8 mouse cellular contexts compared by ENCODE assay signal in genomic region chr16:58670643-58671042, GRCm38 (mm10). TPM values are rescaled to one million over a fixed set of nuclear protein-coding genes. Genes with fewer than 3 reads are reported as not detected.
DNase-seq lines count a peak whose midpoint lies in the region; ATAC-seq and TF ChIP-seq lines count a peak whose summit lies in the region.

No protein-coding gene starts in this region.

- H3K27ac ChIP-seq in heart, embryonic 13.5 days (replicated peaks): peak overlapping the region; percentile 91
- H3K27ac ChIP-seq in hindbrain, embryonic 12.5 days: peak overlapping the region; percentile 87
- H3K27ac ChIP-seq in liver, embryonic 16.5 days (ENCODE audit: low read length): peak overlapping the region; percentile 99

- peak overlapping the region; percentile 91 for H3K4me2 ChIP-seq in heart, embryonic 13.5 days
- H3K4me2 ChIP-seq in hindbrain, embryonic 12.5 days (replicated peaks): peak overlapping the region; percentile 75
- H3K4me2 ChIP-seq in liver, embryonic 16.5 days (ENCODE audit: low read depth, low read length): peak overlapping the region; percentile 50

- H3K9ac ChIP-seq in heart, embryonic 13.5 days: peak overlapping the region; percentile 94
- H3K9ac ChIP-seq in hindbrain, embryonic 12.5 days: peak overlapping the region; percentile 88
- peak overlapping the region; percentile 100 for H3K9ac ChIP-seq in liver, embryonic 16.5 days (ENCODE audit: low read depth, low read length)

- intact Hi-C loops in heart, postnatal 25 days (cut with DNase I): loop anchor here (1.0 kb wide), 1 partner anchor 56 kb away; no protein-coding TSS in a partner anchor

- H3K4me3 ChIP-seq in heart, embryonic 13.5 days: peak overlapping the region; percentile 97
- peak overlapping the region; percentile 100 for H3K4me3 ChIP-seq in G1E (ENCODE audit: low read depth, low read length)
- H3K4me3 ChIP-seq in hindbrain, embryonic 12.5 days: peak overlapping the region; percentile 95
- peak overlapping the region; percentile 97 for H3K4me3 ChIP-seq in liver, embryonic 16.5 days (ENCODE audit: low read depth, low read length)

- no peaks in the 10 kb centered on the region for H3K9me3 ChIP-seq in heart, embryonic 13.5 days
- H3K9me3 ChIP-seq in G1E (replicated peaks): no peaks in the 10 kb centered on the region
- no peaks in the 10 kb centered on the region for H3K9me3 ChIP-seq in hindbrain, embryonic 12.5 days (replicated peaks)
- H3K9me3 ChIP-seq in liver, embryonic 16.5 days (replicated peaks; ENCODE audit: control insufficient read depth, low read length): no peaks in the 10 kb centered on the region

- H3K4me1 ChIP-seq in heart, embryonic 13.5 days: peaks cover 30% of the 10 kb centered on the region
- H3K4me1 ChIP-seq in G1E (ENCODE audit: insufficient read depth, low read depth, low read length): peaks cover 61% of the 10 kb centered on the region
- H3K4me1 ChIP-seq in hindbrain, embryonic 12.5 days: peaks cover 8% of the 10 kb centered on the region
- peaks cover 51% of the 10 kb centered on the region for H3K4me1 ChIP-seq in liver, embryonic 16.5 days (ENCODE audit: control insufficient read depth, low read depth, low read length)

- peaks cover 33% of the 10 kb centered on the region for H3K36me3 ChIP-seq in heart, embryonic 13.5 days
- H3K36me3 ChIP-seq in G1E (replicated peaks): peaks cover 40% of the 10 kb centered on the region
- peaks cover 20% of the 10 kb centered on the region for H3K36me3 ChIP-seq in hindbrain, embryonic 12.5 days
- H3K36me3 ChIP-seq in liver, embryonic 16.5 days (ENCODE audit: control insufficient read depth, insufficient read depth): peaks cover 31% of the 10 kb centered on the region

- DNase-seq in heart, postnatal 25 days (ENCODE audit: low spot score): no peak
- no peak for DNase-seq in G1E (ENCODE audit: low spot score)
- DNase-seq in layer of hippocampus, postnatal 10 days (ENCODE audit: low spot score in 2 of 2): no peak
- DNase-seq in adrenal gland, adult 8-10 months: no peak
- DNase-seq in urinary bladder, adult 2 months (ENCODE audit: low spot score): no peak

- no peak; the same call in 1 of the 2 replicates for ATAC-seq in heart, embryonic 13.5 days (ENCODE audit: extremely low read depth, insufficient number of reproducible peaks, low FRiP score, low TSS enrichment)
- no peak for ATAC-seq in G1E (ENCODE audit: extremely low read depth, insufficient number of reproducible peaks, low FRiP score, poor library complexity, severe bottlenecking)
- ATAC-seq in hindbrain, embryonic 12.5 days (ENCODE audit: low FRiP score): peak; percentile 46
- no peak for ATAC-seq in liver, embryonic 16.5 days (ENCODE audit: low read depth)

- no peak for TF ChIP-seq CTCF in G1E (IDR thresholded peaks at IDR 0.05; ENCODE audit: low read depth, low read length)

- WGBS in heart, embryonic 13.5 days: under 1% methylated on average over 25 of the region's 25 CpGs
- under 1% methylated on average over 25 of the region's 25 CpGs for WGBS in hindbrain, embryonic 12.5 days
- under 1% methylated on average over 25 of the region's 25 CpGs for WGBS in liver, embryonic 16.5 days (ENCODE audit: insufficient replicate concordance)

- H3K27me3 ChIP-seq in heart, embryonic 13.5 days (replicated peaks): no peaks in the 10 kb centered on the region
- no peaks in the 10 kb centered on the region for H3K27me3 ChIP-seq in G1E (ENCODE audit: insufficient read depth, low read length)
- no peaks in the 10 kb centered on the region for H3K27me3 ChIP-seq in hindbrain, embryonic 12.5 days
- no peaks in the 10 kb centered on the region for H3K27me3 ChIP-seq in liver, embryonic 16.5 days (ENCODE audit: control insufficient read depth, insufficient read depth, low read depth, low read length)

RNA-seq across cellular contexts. Expression of gene Cpox, which starts 0.6 kb away (rescaled TPM):
- polyA plus RNA-seq in heart, embryonic 13.5 days (2015; fragmentation: Nextera tagmentation; extraction: Ambion mirVana): 26.9 and 37.8 TPM in 2 replicates
- total RNA-seq in heart, postnatal 25 days (2021): 10 to 100 TPM; 35.3 to 40.8 TPM
- 1,587 and 1,720 TPM in 2 replicates for total RNA-seq in G1E (2014; fragmentation: Nextera tagmentation)
- total RNA-seq in G1E (2017): 291 and 297 TPM in 2 replicates
- 261 and 266 TPM in 2 replicates for polyA plus RNA-seq in G1E (2012)
- 18.4 and 22.5 TPM in 2 replicates for polyA plus RNA-seq in hindbrain, embryonic 12.5 days (2016; fragmentation: Nextera tagmentation; extraction: Ambion mirVana)
- 356 and 399 TPM in 2 replicates for polyA plus RNA-seq in liver, embryonic 16.5 days (2015; fragmentation: Nextera tagmentation; extraction: Ambion mirVana)
- total RNA-seq in layer of hippocampus, postnatal 10 days (2021): 10 to 100 TPM; 34.1 to 35.2 TPM
- total RNA-seq in adrenal gland, adult 8-10 months (2022): 10 to 100 TPM; 20.3 to 28.0 (median 21.7) TPM
- 20.3 and 26.5 TPM in 2 replicates for polyA plus RNA-seq in urinary bladder, adult 2 months (2012; rRNA removed)

RNA-seq across cellular contexts. Expression of gene E330017A01Rik, which starts 32.1 kb away (rescaled TPM):
- not detected in 2 replicates for polyA plus RNA-seq in heart, embryonic 13.5 days (2015; fragmentation: Nextera tagmentation; extraction: Ambion mirVana)
- not detected for total RNA-seq in heart, postnatal 25 days (2021)
- not detected in 2 replicates for total RNA-seq in G1E (2014; fragmentation: Nextera tagmentation)
- 0.11 and 0.17 TPM in 2 replicates for total RNA-seq in G1E (2017)
- polyA plus RNA-seq in G1E (2012): not detected in 2 replicates
- polyA plus RNA-seq in hindbrain, embryonic 12.5 days (2016; fragmentation: Nextera tagmentation; extraction: Ambion mirVana): not detected in 2 replicates
- not detected in 2 replicates for polyA plus RNA-seq in liver, embryonic 16.5 days (2015; fragmentation: Nextera tagmentation; extraction: Ambion mirVana)
- total RNA-seq in layer of hippocampus, postnatal 10 days (2021): not detected
- total RNA-seq in adrenal gland, adult 8-10 months (2022): not detected
- polyA plus RNA-seq in urinary bladder, adult 2 months (2012; rRNA removed): not detected in 2 replicates

RNA-seq across cellular contexts. Expression of gene Gpr15, which starts 48.2 kb away (rescaled TPM):
- polyA plus RNA-seq in heart, embryonic 13.5 days (2015; fragmentation: Nextera tagmentation; extraction: Ambion mirVana): not detected in 2 replicates
- not detected for total RNA-seq in heart, postnatal 25 days (2021)
- total RNA-seq in G1E (2014; fragmentation: Nextera tagmentation): not detected in 2 replicates
- 0.11 and 0.12 TPM in 2 replicates for total RNA-seq in G1E (2017)
- not detected in 2 replicates for polyA plus RNA-seq in G1E (2012)
- polyA plus RNA-seq in hindbrain, embryonic 12.5 days (2016; fragmentation: Nextera tagmentation; extraction: Ambion mirVana): not detected in 2 replicates
- not detected in 2 replicates for polyA plus RNA-seq in liver, embryonic 16.5 days (2015; fragmentation: Nextera tagmentation; extraction: Ambion mirVana)
- total RNA-seq in layer of hippocampus, postnatal 10 days (2021): not detected
- total RNA-seq in adrenal gland, adult 8-10 months (2022): not detected
- polyA plus RNA-seq in urinary bladder, adult 2 months (2012; rRNA removed): 0.03 TPM in 1 of 2 replicates, not detected in the other

RNA-seq across cellular contexts. Expression of gene Gm813, which starts 53.9 kb away (rescaled TPM):
- not detected in 2 replicates for polyA plus RNA-seq in heart, embryonic 13.5 days (2015; fragmentation: Nextera tagmentation; extraction: Ambion mirVana)
- total RNA-seq in heart, postnatal 25 days (2021): not detected
- total RNA-seq in G1E (2014; fragmentation: Nextera tagmentation) (not detected in 2 replicates), G1E (2017) (0.22 TPM in 1 of 2 replicates, not detected in the other)
- polyA plus RNA-seq in G1E (2012): not detected in 2 replicates
- polyA plus RNA-seq in hindbrain, embryonic 12.5 days (2016; fragmentation: Nextera tagmentation; extraction: Ambion mirVana): not detected in 2 replicates
- not detected in 2 replicates for polyA plus RNA-seq in liver, embryonic 16.5 days (2015; fragmentation: Nextera tagmentation; extraction: Ambion mirVana)
- not detected for total RNA-seq in layer of hippocampus, postnatal 10 days (2021)
- not detected for total RNA-seq in adrenal gland, adult 8-10 months (2022)
- not detected in 2 replicates for polyA plus RNA-seq in urinary bladder, adult 2 months (2012; rRNA removed)

RNA-seq across cellular contexts. Expression of gene Cldnd1, which starts 57.1 kb away (rescaled TPM):
- polyA plus RNA-seq in heart, embryonic 13.5 days (2015; fragmentation: Nextera tagmentation; extraction: Ambion mirVana): 96.1 and 103 TPM in 2 replicates
- 10 to 100 TPM; 55.7 to 59.6 TPM for total RNA-seq in heart, postnatal 25 days (2021)
- total RNA-seq in G1E (2014; fragmentation: Nextera tagmentation) (93.5 and 94.2 TPM in 2 replicates), G1E (2017) (17.4 and 18.5 TPM in 2 replicates)
- polyA plus RNA-seq in G1E (2012): 2.2 and 3.3 TPM in 2 replicates
- polyA plus RNA-seq in hindbrain, embryonic 12.5 days (2016; fragmentation: Nextera tagmentation; extraction: Ambion mirVana): 120 and 133 TPM in 2 replicates
- polyA plus RNA-seq in liver, embryonic 16.5 days (2015; fragmentation: Nextera tagmentation; extraction: Ambion mirVana): 23.8 and 24.2 TPM in 2 replicates
- 100 to 1,000 TPM in 1 of 2 experiments, 10 to 100 TPM in 1; 91.4 to 112 TPM for total RNA-seq in layer of hippocampus, postnatal 10 days (2021)
- total RNA-seq in adrenal gland, adult 8-10 months (2022): 10 to 100 TPM; 47.0 to 70.2 (median 58.4) TPM
- polyA plus RNA-seq in urinary bladder, adult 2 months (2012; rRNA removed): 66.6 and 79.2 TPM in 2 replicates
